Mouse (Mus musculus) lung, adult 2 months (tissue): ENCODE data around the gene Glcci1.

Experiments used
- CTCF ChIP-seq: fragments of 200-500 bp; IDR thresholded peaks from 2 replicates; pipeline ENCODE4 v1.5.1; 2011; ENCODE audit warnings: mild to moderate bottlenecking, low read length, control low read depth; ENCODE audit not compliant: insufficient read depth
- POLR2A ChIP-seq: fragments of 200-500 bp; IDR thresholded peaks from 2 replicates; pipeline ENCODE4 v1.6.1; 2011; ENCODE audit warnings: low read depth, mild to moderate bottlenecking, control low read depth, low read length, borderline replicate concordance; ENCODE audit errors: extremely low read depth

DNA sequence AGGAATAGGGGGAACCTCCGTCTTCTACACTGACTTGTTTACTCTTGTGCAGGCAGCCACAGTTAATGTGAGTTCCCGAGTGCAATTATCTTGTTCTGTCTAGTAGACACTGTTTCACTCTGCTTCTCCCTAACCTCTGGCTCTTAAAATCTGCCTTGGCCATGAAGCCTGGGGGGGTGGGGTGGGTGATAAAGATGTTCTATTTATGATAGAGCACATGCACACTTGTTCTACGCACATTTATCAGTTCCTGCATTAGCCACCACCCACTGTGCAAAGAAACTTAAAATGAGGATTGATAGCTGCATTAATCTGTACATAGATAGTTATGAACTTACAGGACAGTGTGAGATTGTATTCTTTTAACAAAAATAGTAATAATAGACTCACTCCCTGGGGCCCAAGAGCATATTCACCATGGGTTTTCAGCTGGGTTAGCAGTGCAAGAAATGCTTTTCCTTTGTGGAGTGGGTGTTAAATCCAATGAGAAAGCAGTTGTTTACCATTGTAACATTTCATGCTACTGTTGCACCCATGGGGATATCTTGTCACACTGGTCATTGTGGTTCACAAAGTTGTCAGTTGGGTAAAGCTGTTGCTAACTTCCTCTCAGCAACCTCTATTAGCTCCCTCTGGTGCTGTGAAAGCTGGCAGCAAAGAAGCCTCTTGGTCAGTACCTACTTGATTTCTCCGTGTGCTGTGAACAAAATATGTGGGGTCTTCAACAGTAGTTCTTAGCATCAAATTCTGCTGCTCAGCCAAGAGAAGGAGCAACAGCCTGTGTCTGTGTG lies 21.9 kb downstream of the Glcci1 start:
- TF ChIP-seq CTCF (no peak), POLR2A (no peak)
